Mouse (Mus musculus) erythroid progenitor cell, adult 5-6 weeks (primary cell): Measurements from ENCODE around the gene 4930415O20Rik. TPM values are rescaled to one million over a fixed set of nuclear protein-coding genes. Genes with fewer than 3 reads are reported as not detected.

Experiments
- ATAC-seq: replicated peaks from 2 replicates; pipeline ENCODE4 v1.8.0; 2016; ENCODE audit warnings: moderate number of reproducible peaks, mild to moderate bottlenecking, moderate TSS enrichment, inconsistent platforms; ENCODE audit not compliant: poor library complexity, low FRiP score, severe bottlenecking
- total RNA-seq, 2 experiments: library from RNA; stranded (forward) in 1 of 2; stranded (reverse) in 1 of 2; fragments of 150-400 nt in 1 of 2; fragments of 186-747, 209-891 nt in 1 of 2; gene quantifications; 2 replicates each; pipeline versions ENCODE4 v1.2.3 to v1.2.4; 2015 to 2017; ENCODE audit warnings: low replicate concordance in 2 of 2

The 4930415O20Rik gene
- total RNA-seq, 2 experiments from 2014 or later = not detected

DNA sequence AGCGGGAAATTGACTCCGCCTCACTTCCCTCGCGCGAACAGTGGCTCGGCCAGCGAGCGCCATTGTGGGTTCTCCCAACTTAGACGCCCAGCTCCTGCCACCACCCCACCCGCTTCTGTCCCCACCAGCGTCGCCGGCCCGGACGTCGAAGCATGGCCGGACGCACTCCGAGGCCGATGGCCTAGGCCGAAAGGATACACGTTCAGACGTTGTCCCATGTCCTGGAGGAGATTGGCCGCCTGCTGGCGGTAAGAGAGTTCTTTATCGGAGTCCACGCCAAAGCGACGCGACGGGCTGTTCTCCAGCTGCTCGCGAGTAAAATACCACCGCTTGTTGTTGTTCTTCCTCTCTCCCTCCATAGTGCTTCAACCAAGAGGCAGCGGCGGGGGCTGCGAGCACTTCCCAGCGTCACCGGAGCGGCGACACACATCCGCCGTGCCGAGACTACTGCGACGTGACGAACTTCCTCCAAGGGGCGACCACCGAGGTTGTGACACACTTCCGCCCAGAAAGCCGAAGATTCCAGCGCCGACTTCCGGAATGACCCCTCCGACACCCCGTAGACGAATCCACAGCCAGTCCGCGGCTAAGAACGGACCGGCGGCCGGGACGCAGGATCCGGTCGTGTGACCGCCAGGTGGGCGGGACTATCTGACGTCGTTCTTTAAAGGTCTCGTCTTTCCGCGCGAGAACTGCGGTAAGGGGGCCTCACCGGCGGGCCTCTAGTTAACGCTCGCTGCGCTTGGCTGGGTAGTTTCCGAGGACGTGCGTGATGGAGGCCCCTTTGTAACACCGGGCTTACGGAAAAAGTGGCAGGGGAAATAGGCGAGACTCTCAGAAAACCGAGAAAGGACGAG is 3.3 kb upstream of the 4930415O20Rik start:
- peak; percentile 93 for ATAC-seq

DNA sequence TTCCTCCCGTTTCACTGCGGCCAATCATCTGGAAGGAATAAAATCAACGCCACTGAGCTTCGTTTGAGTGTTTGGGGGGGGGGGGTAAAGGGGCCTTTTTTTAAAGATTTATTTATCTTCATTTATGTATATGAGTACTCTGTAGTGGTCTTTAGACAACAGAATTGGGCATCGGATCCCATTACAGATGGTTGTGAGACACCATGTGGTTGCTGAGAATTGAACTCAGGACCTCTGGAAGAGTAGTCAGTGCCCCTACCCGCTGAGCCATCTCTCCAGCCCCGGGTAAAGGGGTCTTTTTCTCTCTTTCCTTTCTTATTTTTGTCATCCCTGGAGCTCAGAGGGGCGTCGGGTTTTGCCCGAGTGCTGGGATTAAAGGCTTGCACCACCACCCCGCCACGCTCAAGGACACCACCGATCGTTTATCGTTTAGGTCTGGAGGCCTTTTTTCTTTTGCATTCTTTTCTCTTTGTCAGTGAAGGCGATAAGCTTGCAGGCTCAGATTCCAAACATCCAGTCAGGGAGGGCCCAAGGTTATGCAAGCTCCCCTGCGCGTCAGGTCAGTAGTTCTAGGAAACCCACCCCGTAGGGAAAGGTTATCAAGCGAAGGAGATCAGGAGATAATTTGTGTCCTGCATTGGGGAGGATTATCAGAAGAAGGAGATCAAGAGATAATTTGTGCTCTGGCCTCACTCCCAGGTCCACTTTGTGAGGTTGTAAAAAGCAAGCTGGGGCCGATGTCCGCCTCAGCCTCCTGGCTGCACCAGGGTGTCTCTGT is 2.4 kb upstream of the 4930415O20Rik start:
- ATAC-seq = no peak

DNA sequence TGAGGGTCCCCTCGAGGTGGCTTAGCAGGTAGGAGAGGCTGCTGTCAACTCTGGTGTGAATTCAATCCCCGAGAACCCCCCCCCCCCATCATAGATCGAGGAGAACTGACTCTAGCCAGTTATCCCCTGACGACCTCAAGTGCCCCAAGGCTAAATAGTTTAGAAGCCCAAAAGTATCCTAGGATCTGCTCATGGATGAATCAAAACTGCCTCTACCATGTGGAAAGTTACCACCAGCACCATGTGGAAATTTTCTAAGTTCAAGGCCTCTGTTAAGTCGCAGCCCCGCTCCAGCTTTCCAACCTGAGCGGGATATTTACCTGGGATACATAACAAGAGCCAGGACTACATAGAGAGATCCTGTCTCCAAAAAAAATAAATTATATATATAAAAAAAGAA is 1.6 kb upstream of the 4930415O20Rik start:
- no peak for ATAC-seq

DNA sequence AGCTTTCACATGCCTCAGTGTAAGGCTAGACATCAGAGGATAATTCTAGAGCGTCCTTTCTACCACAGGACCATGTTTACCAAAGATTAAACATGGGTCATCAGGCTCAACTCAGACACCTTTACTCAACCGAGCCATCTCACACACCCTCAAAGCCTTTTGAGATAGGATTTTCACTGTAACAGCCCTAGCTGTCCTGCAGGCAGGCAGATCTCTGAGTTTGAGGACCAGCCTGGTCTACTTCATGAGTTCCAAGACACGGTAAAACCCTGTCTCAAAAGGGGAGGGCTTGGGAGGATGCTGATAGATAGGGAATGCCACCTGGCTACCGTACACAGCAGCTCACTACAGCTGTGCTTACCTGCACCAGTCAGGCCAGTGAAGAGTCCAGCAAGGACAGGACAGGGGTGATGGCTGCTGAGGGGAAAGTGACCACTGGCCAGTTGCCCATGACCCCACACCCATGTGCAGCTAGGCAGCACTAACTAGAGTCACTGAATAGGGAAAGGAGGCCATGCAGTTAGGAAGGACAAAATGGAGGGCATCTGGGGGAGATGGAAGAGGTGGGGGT is 924 bp upstream of the 4930415O20Rik start:
- ATAC-seq = no peak

- no peak for ATAC-seq
Observed at GRCm38 (mm10) chr15:98573293-98573692, 2.5 kb downstream of the 4930415O20Rik start.

- no peak for ATAC-seq
Observed at GRCm38 (mm10) chr15:98579310-98579709, 8.5 kb downstream of the 4930415O20Rik start.

DNA sequence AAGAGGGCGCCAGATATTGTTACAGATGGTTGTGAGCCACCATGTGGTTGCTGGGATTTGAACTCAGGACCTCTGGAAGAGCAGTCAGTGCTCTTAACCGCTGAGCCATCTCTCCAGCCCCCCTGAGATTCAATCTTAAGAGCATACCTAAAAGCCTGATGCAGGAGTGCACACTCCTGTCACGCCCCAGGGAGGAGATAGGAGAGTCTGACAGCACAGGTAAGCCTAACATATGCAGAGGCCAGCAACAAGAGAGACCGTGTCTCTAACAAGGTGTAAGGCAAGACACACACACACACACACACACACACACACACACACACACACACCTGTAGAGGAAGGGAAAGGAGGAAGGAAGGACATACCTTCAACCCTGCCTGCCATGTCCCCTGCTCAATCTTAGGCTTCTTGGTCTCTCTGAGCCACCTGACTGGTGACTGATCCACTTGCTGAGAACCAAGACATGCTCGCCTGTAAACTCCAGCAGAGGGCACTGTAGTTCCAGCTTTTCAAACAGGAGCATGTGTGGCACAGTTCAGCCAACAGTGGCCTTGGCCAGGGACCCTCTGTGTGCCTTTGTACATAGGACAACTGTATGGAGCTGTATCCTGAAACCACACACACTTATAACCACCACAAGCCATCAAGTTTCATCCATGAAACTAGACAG is 9.1 kb downstream of the 4930415O20Rik start:
- ATAC-seq = peak; percentile 93

- no peak for ATAC-seq
Observed at GRCm38 (mm10) chr15:98582410-98582809, 11.6 kb downstream of the 4930415O20Rik start.

GRCm38 (mm10) chr15:98582996-98583395 is 12.2 kb downstream of the 4930415O20Rik start:
- no peak for ATAC-seq

GRCm38 (mm10) chr15:98585421-98585820 is 14.6 kb downstream of the 4930415O20Rik start:
- ATAC-seq = no peak

- ATAC-seq = peak; percentile 90
Observed at GRCm38 (mm10) chr15:98586141-98586540, 15.3 kb downstream of the 4930415O20Rik start.

GRCm38 (mm10) chr15:98587751-98588150 is 16.9 kb downstream of the 4930415O20Rik start:
- no peak for ATAC-seq

DNA sequence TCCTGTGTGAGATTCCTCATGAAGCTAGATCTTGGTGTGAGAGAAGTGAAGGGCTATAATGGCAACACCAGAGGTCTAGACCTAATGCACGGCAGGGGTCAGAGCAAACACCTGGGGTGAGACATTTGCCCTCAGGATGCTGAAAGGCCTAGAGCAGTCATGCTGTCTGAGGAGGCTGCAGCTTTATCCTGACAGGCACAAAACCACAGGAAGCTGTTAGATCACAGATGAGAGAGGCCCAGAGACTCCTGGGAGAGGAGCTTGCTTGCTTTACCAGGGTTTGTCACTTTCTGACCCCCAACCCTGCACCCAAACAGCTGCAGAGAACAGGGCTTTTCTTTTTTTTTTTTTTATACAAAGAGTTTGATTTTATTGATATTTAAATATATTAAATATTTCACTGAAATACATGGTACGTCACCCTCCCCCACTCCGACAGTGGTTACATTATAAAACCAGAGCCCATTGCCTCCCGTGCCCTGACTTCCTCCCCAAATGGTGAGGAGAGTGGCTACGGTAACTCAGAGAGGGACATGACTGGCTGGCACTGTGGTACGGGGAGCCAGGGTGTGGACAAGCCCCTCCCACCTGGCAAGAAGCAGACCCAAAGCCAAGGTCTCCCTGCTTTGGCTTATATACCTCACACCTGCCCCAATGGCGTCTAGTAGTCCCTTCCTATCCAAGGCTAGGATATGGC is 19.0 kb downstream of the 4930415O20Rik start:
- no peak for ATAC-seq

DNA sequence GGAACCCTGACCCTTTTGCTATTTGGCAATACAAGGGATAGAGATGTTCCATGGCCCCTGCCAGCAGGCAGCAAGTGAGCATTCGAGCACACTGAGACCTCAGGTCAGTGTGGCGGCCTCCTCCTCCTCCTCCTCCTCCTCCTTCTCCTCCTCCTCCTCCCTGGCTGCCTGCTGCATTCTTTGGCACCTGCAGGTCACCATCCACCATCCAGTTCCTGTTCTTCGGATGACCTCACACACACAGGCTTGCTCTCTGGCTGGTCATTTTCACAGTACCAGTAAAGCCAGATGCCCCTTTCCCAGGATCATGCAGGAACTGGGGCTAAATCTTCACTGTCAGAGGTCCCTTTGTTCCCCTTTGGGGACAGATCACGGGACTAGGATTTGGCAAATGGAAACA is 20.6 kb downstream of the 4930415O20Rik start:
- ATAC-seq = no peak

DNA sequence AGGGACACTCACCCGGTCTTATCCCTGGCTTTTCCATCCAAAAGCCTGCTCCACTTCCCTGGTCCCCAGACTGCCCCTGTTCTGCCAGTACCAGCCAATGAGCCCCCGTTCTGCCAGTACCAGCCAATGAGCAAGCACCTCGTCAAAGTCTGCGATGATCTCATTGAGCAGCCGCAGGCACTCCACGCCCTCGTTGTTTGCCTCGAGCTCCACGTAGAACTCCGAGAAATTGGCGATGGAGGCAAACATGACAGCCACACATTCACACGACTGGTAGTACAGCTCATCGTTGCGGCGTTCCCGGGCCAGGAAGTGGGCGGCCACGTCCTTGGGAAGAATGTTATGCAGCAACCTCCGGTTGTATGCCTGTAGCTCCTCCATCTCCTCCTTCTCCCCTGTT is 23.4 kb downstream of the 4930415O20Rik start:
- no peak for ATAC-seq

DNA sequence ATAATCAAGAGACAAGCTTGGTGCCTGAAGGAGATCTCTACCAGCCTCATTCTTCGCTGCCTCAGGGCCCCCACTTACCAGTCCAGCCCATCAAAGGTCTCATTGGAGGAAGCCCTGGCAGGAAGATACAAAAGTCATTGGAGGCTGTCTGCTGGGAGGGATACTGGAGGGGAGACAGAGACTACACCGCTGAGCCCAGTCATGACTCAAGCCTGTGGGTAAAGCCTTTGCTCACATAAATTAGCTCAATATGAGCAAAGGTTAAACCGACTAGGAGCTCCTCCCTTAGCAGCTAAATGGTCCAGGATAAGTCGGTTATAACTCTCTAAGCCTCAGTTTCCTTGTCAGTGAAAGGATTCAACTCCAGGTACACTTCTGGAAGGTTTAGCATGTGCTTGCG is 24.2 kb downstream of the 4930415O20Rik start:
- ATAC-seq = no peak

GRCm38 (mm10) chr15:98596609-98597008 is 25.8 kb downstream of the 4930415O20Rik start:
- ATAC-seq = no peak

DNA sequence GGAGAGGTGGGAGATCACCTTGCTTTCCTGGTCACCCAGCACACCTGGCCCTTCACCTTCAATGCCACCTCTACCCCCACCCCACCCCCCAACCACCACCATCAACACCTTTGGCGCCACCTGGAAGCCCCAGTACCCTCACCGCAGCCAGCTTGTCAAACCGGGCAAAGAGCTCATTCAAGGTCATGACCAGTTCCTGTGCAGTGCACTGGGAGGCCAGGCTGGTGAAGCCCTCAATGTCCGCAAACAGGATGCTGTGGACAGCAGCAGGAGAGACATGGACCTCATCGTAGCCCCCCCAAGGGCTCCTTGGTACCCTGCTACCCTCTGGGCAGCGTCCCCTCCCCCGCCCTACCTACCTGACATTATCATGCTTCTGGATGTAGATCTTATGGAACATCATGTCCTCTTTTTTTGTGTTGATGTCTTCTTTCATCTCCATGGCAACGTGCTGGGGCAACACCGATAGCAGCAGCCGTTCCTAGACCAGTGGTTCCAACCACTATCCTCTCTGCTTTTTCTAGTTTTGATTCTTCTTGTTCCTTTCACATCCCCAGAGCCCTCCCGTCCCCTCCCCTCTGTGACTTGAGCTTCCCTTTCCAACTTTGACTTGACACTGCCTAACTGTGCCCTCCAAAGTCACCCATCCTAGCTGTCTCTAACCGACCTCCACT is 29.4 kb downstream of the 4930415O20Rik start:
- ATAC-seq = no peak

DNA sequence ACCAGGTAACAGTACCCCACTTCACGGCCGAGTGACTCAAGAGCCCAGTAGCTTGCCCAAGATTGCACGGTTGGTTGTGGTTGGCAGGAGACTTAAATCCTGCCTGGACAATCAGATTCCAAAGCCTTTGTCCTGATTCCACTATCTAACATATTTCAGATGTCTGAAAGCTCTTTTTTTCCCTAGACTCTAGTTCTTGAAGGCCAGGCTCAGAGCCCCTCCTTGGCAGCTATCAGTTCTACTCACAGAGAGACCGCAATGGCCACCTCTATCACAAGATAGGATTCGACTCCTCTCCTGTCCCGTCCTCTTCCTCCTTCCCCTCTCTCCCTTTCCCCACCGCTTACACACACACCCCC is 31.0 kb downstream of the 4930415O20Rik start:
- ATAC-seq = no peak
